Mouse (Mus musculus): Measurements from ENCODE around the gene Palld.

The Palld gene

DNA sequence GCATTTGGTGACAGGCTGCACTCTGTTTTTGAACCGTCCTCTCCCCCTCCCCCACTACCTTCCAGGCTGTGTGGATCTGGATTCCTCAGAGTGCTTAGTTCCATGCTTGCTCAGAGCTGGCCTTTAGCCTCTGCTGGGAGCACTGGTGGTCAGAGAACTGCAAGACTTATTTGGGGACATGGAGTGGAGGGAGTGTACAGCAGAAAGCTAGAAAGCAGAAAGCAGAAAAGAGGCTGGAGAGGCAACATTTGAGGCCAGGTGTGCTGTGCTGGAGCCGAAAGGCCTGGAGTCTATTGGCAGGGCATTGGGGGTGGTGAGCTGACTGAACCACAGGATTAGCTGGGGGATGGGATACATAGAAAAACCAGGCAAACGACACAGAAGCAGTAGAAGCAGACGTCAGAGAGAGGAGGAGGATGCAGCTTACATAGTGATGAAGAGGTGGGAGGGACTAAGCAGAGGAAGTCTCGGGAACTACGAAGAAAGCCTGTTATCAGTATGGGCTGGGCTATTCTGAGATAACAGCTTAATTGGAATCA lies 188.1 kb downstream of the Palld start:
- no peak for DNase-seq

- no peak for DNase-seq
These were observed 189.1 kb downstream of the Palld start for GRCm38 (mm10) chr8:61713195-61713990.

GRCm38 (mm10) chr8:61712426-61712825 lies 190.1 kb downstream of the Palld start:
- no peak for DNase-seq

DNA sequence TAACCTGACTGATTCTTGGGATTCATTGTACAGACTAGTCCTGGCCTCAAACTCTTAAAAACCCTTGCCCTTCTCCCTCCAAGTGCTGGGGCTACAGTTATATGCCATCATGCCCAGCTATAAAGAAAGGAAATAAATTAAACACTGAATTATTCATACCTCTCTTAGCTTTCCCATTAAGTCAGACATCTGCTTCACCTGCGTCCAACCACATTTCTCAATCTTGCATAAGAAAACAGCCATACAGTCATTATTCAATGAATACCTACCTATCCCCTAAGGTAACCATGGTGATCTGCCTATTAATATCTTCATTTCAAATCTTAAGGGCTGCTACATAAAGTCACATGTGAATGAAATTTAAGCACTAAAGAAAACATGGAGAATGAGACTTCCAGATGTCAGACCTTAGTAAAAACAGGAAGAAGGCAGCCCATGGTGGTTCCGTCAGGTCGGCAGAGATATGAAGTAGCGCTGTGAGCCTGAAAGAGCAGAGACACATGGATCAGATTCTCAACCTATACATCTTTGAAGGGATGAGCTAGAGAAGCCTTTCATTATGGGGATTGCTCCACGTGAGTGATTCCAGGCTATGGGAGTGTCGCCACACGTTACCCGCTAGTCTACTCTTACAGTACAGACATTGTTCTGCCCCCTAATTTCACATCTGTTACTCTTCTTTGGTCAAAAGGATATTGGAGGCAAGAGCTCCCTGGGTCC lies 193.7 kb downstream of the Palld start:
- no peak for DNase-seq

GRCm38 (mm10) chr8:61705491-61705890 lies 197.0 kb downstream of the Palld start:
- DNase-seq = no peak

DNA sequence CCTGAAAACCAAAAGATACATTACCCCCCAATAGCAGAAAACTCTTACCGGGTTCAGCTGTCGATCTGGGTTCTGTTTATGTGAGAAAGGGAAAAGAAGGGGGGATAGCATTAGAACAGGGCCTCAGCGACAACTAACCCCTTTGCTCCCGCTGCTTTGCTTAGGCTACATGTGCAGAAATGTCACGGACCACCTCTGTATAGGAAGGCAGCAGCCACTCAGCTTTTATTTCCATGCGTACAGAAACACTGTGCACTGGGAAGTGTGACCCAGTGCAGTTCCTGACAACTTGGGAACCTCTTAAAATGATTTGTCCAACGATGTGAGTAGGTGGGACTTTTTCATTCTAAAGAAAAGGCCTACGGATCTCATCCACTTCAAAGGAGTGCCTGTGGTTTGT lies 200.4 kb downstream of the Palld start:
- no peak for DNase-seq

DNA sequence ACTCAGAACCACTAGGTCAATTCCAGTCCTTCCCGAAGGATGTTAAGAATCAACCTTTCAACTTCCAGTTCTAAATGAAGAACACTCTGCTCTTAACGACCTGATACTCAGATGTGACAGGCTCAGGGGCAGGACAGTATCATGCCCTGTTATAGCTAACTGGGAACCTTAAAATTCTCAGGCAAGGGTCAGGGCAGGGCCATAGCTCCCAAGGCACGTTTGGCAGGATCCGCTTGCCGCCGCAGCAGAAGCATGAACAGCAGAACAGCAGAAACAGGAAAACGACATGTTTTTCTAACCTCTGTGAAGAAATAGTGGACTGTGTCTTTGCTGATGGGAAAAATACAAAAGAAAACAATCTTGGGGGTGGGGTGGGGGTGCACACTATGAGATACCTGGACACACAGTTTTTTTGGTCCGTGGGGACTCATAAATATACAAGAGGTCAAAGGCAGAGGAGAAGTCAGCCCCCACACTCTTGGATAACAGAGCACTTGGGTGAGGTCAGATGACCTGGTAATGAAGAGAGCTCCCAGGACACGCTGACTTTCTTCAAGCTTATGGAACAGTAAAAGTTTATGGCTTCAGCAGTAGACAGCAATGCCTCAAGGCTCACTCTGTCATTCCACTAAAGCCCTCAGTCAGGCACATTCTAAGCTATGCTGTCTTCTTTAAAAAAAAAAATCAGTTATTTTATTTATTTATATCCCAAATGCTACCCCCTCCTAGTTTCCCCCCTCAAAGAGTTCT lies 201.4 kb downstream of the Palld start:
- DNase-seq = no peak

- no peak for DNase-seq
These were observed 202.2 kb downstream of the Palld start for GRCm38 (mm10) chr8:61700298-61700697.

DNA sequence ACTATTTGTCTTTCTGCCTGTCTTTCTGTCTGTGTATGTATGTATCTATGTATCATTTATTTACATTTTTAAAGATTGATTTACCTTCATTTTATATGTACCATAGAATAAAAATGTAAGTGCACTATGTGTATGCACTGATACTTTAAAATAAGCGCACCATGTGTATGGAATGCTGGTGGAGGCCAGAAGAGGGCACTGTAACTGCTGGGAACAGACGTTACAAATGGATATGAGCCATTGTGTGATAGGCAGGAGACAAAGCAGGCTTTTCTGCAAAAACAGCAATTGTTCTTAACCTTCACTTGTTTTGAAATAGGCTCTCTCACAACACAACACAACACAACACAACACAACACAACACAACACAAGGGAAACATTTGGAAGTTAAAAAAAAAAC lies 203.5 kb downstream of the Palld start:
- DNase-seq = no peak

GRCm38 (mm10) chr8:61697728-61698385 lies 204.6 kb downstream of the Palld start:
- DNase-seq = no peak

DNA sequence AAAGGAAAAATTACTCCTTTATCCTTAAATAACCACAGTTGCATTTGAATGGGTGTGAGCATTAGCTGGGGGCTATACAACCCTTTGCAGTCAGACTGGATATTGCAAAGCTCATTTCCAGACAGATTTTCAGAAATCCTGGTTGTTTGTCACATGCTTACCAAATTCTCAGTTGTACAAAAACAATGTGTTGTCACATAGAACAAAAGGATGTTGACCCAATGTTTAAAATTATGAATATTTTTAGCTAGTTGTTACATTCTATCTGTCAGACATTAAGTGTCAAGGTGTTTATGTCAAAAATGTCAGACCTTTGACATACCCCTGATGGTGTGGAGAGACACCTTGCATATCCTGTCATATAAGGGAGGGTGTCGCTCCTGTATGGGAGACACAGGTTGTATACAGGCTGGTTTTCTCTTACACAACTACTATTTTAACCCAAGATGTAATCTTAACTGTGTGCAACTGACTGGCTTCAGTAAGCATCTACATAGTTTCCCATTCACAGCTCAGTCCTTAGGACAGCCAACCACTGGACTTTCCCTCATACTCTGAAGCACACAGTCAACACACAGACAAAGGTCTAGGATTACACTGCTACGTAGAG lies 205.5 kb downstream of the Palld start:
- DNase-seq = no peak

DNA sequence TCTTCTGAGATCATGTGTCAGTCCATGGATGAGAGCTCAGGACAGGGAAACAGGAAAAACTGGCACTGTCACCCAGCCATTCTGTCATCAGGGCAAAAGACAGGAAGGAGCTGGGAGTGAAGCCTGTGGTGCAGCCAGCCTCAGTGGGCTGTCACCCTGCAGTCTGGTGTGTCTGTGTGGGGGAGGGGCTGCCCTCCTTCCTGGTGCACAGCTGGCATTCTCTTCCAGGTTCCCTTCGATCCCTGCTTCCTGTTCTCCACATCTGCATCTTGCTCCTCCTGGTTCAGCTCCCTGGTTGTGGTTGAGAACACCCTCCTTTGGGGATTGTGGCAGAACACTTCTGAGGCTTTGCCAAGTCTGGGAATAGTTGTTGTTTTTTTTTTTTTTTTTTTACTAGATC lies 207.1 kb downstream of the Palld start:
- no peak for DNase-seq

DNA sequence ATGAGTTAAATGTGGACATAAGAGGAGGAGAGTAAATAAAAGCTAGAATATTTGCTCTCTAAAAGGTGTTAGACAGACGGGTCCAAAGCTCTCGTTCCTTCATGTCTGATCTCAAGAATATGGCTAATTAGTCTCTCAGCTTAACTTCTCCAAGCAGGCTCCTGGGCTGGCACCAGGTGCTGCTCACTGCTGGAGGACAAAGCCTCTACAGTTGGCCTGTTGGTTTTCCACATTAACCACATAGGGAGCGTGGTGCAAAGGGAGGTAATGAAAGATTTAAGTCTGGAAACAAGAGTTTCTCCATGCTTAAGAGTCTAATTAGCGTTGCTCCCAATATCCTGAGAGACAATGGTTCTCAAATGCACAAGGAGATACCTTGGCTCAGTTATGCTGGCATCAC lies 209.6 kb downstream of the Palld start:
- DNase-seq = no peak

DNA sequence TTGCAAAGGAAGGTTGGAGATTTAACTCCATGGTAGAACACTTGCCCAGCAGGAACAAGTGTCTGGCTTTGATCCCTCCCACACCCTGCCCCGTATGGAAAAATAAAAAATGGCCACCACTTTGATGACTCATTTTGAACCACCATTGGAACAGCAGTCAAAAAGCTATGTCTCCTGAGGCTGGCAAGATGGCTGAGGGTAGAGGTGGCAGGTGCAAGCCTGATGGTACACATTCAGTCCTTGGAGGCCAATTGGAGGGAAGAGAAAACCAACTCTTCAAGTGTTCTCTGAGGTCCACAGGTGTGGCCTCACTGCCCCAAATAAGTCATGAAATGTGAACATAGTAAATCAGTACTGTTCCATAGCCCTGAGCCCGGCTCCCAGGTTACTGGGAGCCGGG lies 210.4 kb downstream of the Palld start:
- no peak for DNase-seq

GRCm38 (mm10) chr8:61691391-61691790 lies 211.1 kb downstream of the Palld start:
- DNase-seq = no peak

- DNase-seq = no peak
These were observed 215.4 kb downstream of the Palld start for GRCm38 (mm10) chr8:61687071-61687470.

DNA sequence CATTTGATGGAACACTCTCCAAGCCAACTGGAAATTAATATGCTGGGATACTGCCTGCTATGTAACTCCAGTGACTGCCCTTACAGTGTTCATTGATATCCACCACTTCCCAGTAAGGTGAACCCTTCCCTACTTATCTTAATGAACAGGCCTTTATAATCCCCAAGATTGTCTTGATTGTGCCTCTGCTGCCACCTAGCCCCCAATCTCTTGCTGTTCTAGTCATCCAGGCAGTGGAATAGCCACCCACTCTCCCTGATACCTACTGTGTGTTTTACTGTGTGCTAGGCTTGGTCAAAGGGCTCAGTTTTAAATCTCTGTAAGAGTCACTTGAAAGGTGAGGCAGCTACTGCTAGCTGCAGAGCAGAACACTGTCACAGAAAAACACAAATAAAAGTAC lies 216.2 kb downstream of the Palld start:
- DNase-seq = no peak

DNA sequence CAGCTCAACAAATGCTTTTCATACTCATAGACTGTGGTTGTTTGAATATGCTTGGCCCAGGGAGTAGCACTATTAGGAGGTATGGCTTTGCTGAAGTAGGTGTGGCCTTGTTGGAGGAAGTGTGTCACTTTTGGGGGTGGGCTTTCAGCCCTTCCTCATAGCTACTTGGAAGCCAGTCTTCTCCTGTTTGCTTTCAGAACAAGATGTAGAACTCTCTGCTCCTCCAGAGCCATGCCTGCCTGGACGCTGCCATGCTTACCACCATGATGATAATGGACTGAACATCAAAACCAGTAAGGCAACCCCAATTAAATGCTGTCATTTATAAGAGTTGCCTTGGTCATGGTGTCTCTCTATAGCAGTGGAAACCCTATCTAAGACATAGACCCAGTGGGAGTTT lies 217.2 kb downstream of the Palld start:
- DNase-seq = no peak

DNA sequence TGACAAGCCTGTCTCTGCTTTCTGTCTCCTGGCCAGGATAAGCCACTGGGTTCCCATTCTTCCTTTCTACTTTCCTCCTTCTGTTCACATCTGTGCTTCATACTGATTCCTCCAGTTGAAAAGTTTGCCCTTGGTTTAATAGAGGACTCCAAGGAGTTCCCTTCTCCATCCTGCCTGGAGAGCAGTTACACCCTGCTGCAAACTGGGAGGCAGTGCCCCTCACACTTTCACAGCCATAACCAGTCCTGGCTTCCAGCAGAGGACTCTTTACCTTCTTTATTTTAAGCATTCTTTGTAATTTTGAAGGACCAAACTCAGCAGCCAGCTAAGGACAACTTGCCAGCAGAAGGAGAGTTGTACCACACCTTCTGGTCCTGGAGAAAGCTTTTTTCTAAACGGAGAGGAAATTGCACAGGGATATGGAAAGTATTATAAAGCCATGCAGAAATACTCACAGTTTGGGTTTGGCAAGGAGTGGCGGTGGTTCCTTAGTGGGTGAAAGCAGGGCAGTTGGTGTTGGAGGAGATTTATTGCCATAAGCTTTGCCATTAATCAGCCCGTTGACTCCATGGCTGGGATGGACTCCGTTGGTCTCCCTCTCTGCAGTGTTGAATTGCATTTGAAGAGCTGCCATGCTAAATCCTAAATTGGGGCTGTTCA lies 218.1 kb downstream of the Palld start:
- DNase-seq = no peak

GRCm38 (mm10) chr8:61682902-61683301 lies 219.6 kb downstream of the Palld start:
- DNase-seq = no peak

DNA sequence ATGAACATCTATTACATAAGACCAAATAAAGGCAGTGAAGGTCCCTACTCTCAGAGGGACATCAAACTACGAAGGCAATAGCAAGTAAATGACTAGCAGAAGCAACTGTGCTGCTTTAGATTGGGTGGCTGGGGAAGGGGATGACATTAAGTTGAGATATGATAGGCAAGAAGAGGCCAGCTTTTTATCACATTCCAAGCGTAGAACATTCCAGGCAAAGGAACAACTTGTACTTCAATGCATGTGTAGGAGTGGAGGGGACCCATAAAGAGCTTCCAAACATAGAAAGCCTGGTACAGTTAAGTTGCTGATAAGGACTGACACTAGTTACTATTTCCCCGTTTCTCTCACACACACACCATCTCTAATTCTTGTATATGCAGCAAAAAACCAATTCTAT lies 221.3 kb downstream of the Palld start:
- no peak for DNase-seq

- DNase-seq = no peak
These were observed 225.3 kb downstream of the Palld start for GRCm38 (mm10) chr8:61677227-61677626.
